Mouse (Mus musculus): ENCODE data around the gene Pou4f2. TPM values are rescaled to one million over a fixed set of nuclear protein-coding genes. Genes with fewer than 3 reads are reported as not detected.

The Pou4f2 gene
- polyA plus RNA-seq, 1 experiment, result not detected

GRCm38 (mm10) chr8:78432451-78432850 is 4.0 kb downstream of the Pou4f2 start:
- no peak for TF ChIP-seq POLR2A (IDR thresholded peaks at IDR 0.05; ENCODE audit: low read depth, low read length)
- TF ChIP-seq CTCF (IDR thresholded peaks at IDR 0.05; ENCODE audit: extremely low read depth, insufficient read depth, insufficient read length, insufficient replicate concordance), result no peak
- 30% methylated on average over 1 of the region's 1 CpGs for WGBS
- no peak for DNase-seq (ENCODE audit: low read depth in 1 of 2, low spot score in 2 of 2)
- Histone ChIP-seq H3K4me3 (ENCODE audit: extremely low read depth, insufficient read depth, insufficient read length) (no peak overlapping the region), H3K27ac (ENCODE audit: insufficient read depth, low read length) (no peak overlapping the region), H3K27me3 (ENCODE audit: control insufficient read depth, insufficient read depth, low read length) (peaks cover 14% of the 10 kb centered on the region), H3K4me1 (ENCODE audit: control insufficient read depth, insufficient read depth, insufficient read length) (no peaks in the 10 kb centered on the region), H3K36me3 (ENCODE audit: control insufficient read depth, insufficient read depth, low read length) (no peaks in the 10 kb centered on the region)

DNA sequence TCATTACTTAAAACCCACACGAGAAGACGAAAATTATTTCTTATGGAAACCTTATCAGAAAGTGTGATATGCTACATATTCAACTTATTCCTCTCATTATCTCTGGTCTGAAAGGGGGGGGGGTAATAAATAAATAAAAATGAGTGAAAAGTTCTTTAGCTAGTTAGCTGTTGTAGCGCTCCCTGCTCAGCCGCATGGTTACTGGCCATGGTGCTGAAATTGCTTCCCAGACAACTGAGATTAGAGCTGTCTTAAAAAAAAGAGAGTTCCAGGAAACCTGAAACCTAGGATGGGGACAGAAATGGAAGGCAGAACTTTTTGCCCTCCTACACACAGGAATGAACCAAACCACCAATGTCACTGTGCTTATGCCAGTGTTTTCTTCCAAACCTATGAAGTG is 5.1 kb downstream of the Pou4f2 start:
- 16% methylated on average over 4 of the region's 4 CpGs for WGBS
- no peak for DNase-seq (ENCODE audit: low read depth in 1 of 2, low spot score in 2 of 2)
- peaks cover 16% of the 10 kb centered on the region for H3K27me3 ChIP-seq (ENCODE audit: control insufficient read depth, insufficient read depth, low read length)
- no peaks in the 10 kb centered on the region for H3K4me1 ChIP-seq (ENCODE audit: control insufficient read depth, insufficient read depth, insufficient read length)
- no peak overlapping the region for H3K4me3 ChIP-seq (ENCODE audit: extremely low read depth, insufficient read depth, insufficient read length)
- TF ChIP-seq CTCF (IDR thresholded peaks at IDR 0.05; ENCODE audit: extremely low read depth, insufficient read depth, insufficient read length, insufficient replicate concordance), result no peak
- TF ChIP-seq POLR2A (IDR thresholded peaks at IDR 0.05; ENCODE audit: low read depth, low read length), result no peak
- H3K36me3 ChIP-seq (ENCODE audit: control insufficient read depth, insufficient read depth, low read length), result no peaks in the 10 kb centered on the region
- no peak overlapping the region for H3K27ac ChIP-seq (ENCODE audit: insufficient read depth, low read length)

DNA sequence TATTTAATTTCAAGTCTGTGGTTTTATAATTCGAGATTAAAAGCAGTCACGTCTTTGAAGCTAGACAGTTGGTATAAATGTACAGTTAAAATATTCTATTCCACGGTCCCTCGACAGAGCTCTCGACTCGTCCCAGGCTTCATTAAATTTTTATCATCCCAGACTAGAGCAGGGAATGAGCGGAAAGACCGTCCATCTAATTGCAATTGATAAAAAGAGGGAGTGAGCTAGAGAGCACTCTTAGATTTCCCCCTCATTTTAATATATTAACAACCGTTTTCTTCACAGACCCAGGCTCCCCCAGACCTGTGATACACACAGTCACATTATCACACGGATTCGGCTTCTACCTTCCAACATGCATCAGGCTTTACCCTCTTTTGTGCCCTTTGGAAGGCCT is 8.3 kb downstream of the Pou4f2 start:
- H3K36me3 ChIP-seq (ENCODE audit: control insufficient read depth, insufficient read depth, low read length), result no peaks in the 10 kb centered on the region
- H3K27me3 ChIP-seq (ENCODE audit: control insufficient read depth, insufficient read depth, low read length), result peaks cover 6% of the 10 kb centered on the region
- no peak overlapping the region for H3K27ac ChIP-seq (ENCODE audit: insufficient read depth, low read length)
- H3K4me3 ChIP-seq (ENCODE audit: extremely low read depth, insufficient read depth, insufficient read length), result no peak overlapping the region
- 11% methylated on average over 11 of the region's 11 CpGs for WGBS
- no peak for DNase-seq (ENCODE audit: low read depth in 1 of 2, low spot score in 2 of 2)
- TF ChIP-seq CTCF (IDR thresholded peaks at IDR 0.05; ENCODE audit: extremely low read depth, insufficient read depth, insufficient read length, insufficient replicate concordance) (no peak), POLR2A (IDR thresholded peaks at IDR 0.05; ENCODE audit: low read depth, low read length) (no peak)
- H3K4me1 ChIP-seq (ENCODE audit: control insufficient read depth, insufficient read depth, insufficient read length), result no peaks in the 10 kb centered on the region

GRCm38 (mm10) chr8:78427769-78428130 is 8.7 kb downstream of the Pou4f2 start:
- TF ChIP-seq POLR2A (IDR thresholded peaks at IDR 0.05; ENCODE audit: low read depth, low read length), result no peak
- no peak for TF ChIP-seq CTCF (IDR thresholded peaks at IDR 0.05; ENCODE audit: extremely low read depth, insufficient read depth, insufficient read length, insufficient replicate concordance)
- no peak for DNase-seq (ENCODE audit: low read depth in 1 of 2, low spot score in 2 of 2)
- Histone ChIP-seq H3K27ac (ENCODE audit: insufficient read depth, low read length) (no peak overlapping the region), H3K27me3 (ENCODE audit: control insufficient read depth, insufficient read depth, low read length) (peaks cover 6% of the 10 kb centered on the region), H3K36me3 (ENCODE audit: control insufficient read depth, insufficient read depth, low read length) (no peaks in the 10 kb centered on the region), H3K4me1 (ENCODE audit: control insufficient read depth, insufficient read depth, insufficient read length) (no peaks in the 10 kb centered on the region), H3K4me3 (ENCODE audit: extremely low read depth, insufficient read depth, insufficient read length) (no peak overlapping the region)
- 5% methylated on average over 8 of the region's 8 CpGs for WGBS

- 11% methylated on average over 32 of the region's 32 CpGs for WGBS
Measured at GRCm38 (mm10) chr8:78426875-78427768, 9.3 kb downstream of the Pou4f2 start.

GRCm38 (mm10) chr8:78426455-78426854 is 10.0 kb downstream of the Pou4f2 start:
- no peak for TF ChIP-seq CTCF (IDR thresholded peaks at IDR 0.05; ENCODE audit: extremely low read depth, insufficient read depth, insufficient read length, insufficient replicate concordance)
- no peak for TF ChIP-seq POLR2A (IDR thresholded peaks at IDR 0.05; ENCODE audit: low read depth, low read length)
- Histone ChIP-seq H3K27me3 (ENCODE audit: control insufficient read depth, insufficient read depth, low read length) (peaks cover 6% of the 10 kb centered on the region), H3K4me1 (ENCODE audit: control insufficient read depth, insufficient read depth, insufficient read length) (no peaks in the 10 kb centered on the region), H3K4me3 (ENCODE audit: extremely low read depth, insufficient read depth, insufficient read length) (no peak overlapping the region), H3K36me3 (ENCODE audit: control insufficient read depth, insufficient read depth, low read length) (no peaks in the 10 kb centered on the region), H3K27ac (ENCODE audit: insufficient read depth, low read length) (no peak overlapping the region)
- no peak for DNase-seq (ENCODE audit: low read depth in 1 of 2, low spot score in 2 of 2)
- 11% methylated on average over 10 of the region's 10 CpGs for WGBS

More at GRCm38 (mm10) chr8:78426875-78427768, 9.3 kb downstream of the Pou4f2 start:
- Histone ChIP-seq H3K4me3 (ENCODE audit: extremely low read depth, insufficient read depth, insufficient read length) (no peak overlapping the region), H3K36me3 (ENCODE audit: control insufficient read depth, insufficient read depth, low read length) (no peaks in the 10 kb centered on the region), H3K27me3 (ENCODE audit: control insufficient read depth, insufficient read depth, low read length) (peaks cover 6% of the 10 kb centered on the region), H3K4me1 (ENCODE audit: control insufficient read depth, insufficient read depth, insufficient read length) (no peaks in the 10 kb centered on the region), H3K27ac (ENCODE audit: insufficient read depth, low read length) (no peak overlapping the region)
- TF ChIP-seq CTCF (IDR thresholded peaks at IDR 0.05; ENCODE audit: extremely low read depth, insufficient read depth, insufficient read length, insufficient replicate concordance) (no peak), POLR2A (IDR thresholded peaks at IDR 0.05; ENCODE audit: low read depth, low read length) (no peak)
- DNase-seq (ENCODE audit: low read depth in 1 of 2, low spot score in 2 of 2), result no peak

DNA sequence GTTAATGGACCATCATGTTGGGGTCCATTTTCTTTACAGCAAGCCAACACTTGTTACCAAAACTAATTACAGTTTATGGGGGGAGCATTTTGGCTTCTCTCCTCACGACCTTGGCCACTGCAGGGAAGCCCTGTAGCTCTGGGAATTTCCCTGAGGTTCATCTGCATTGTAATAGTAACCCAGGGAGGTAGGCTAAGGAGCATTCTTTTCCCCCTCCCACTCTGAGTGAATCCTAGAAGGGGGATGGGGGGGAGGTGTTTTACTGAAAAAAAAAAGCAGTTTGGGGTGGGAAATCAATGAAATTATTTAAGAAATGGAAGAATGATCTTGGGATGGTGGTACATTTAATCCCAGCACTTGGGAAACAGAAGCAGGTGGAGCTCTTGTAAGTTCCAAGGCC is 12.5 kb downstream of the Pou4f2 start:
- no peak for TF ChIP-seq POLR2A (IDR thresholded peaks at IDR 0.05; ENCODE audit: low read depth, low read length)
- TF ChIP-seq CTCF (IDR thresholded peaks at IDR 0.05; ENCODE audit: extremely low read depth, insufficient read depth, insufficient read length, insufficient replicate concordance), result no peak
- no peak overlapping the region for H3K4me3 ChIP-seq (ENCODE audit: extremely low read depth, insufficient read depth, insufficient read length)
- 0% methylated on average over 1 of the region's 1 CpGs for WGBS
- DNase-seq (ENCODE audit: low read depth in 1 of 2, low spot score in 2 of 2), result no peak
- no peak overlapping the region for H3K27ac ChIP-seq (ENCODE audit: insufficient read depth, low read length)
- no peaks in the 10 kb centered on the region for H3K4me1 ChIP-seq (ENCODE audit: control insufficient read depth, insufficient read depth, insufficient read length)
- peaks cover 14% of the 10 kb centered on the region for H3K27me3 ChIP-seq (ENCODE audit: control insufficient read depth, insufficient read depth, low read length)
- no peaks in the 10 kb centered on the region for H3K36me3 ChIP-seq (ENCODE audit: control insufficient read depth, insufficient read depth, low read length)
